Mouse (Mus musculus) erythroblast, embryonic 14.5 days (primary cell): ENCODE results near the gene Arl15.

Source experiments
- GATA1 ChIP-seq: IDR thresholded peaks from 2 replicates; pipeline ENCODE4 v1.6.1; 2012; ENCODE audit warnings: low read length, inconsistent platforms, mixed read lengths
- TAL1 ChIP-seq: IDR thresholded peaks from 3 replicates; pipeline ENCODE4 v1.6.1; 2012; ENCODE audit warnings: low read length, inconsistent platforms, mixed read lengths

GRCm38 (mm10) chr13:113972401-113972800 is 178.1 kb downstream of the Arl15 start:
- TF ChIP-seq TAL1 = no peak
- no peak for TF ChIP-seq GATA1
